Mouse (Mus musculus) adrenal gland, postnatal 14 days (tissue): Measurements from ENCODE around the gene Syt16. TPM values are rescaled to one million over a fixed set of nuclear protein-coding genes. Genes with fewer than 3 reads are reported as not detected.

Experiments
- DNase-seq: peaks from one replicate; pipeline ENCODE4 v3.0.0; 2021; ENCODE audit warnings: mixed read lengths
- total RNA-seq: library from RNA; stranded (reverse); gene quantifications from 2 replicates; pipeline ENCODE4 v1.2.3, GENCODE M21; 2021

Gene Syt16
- total RNA-seq, 1 experiment from 2014 or later: 0.78 TPM

DNA sequence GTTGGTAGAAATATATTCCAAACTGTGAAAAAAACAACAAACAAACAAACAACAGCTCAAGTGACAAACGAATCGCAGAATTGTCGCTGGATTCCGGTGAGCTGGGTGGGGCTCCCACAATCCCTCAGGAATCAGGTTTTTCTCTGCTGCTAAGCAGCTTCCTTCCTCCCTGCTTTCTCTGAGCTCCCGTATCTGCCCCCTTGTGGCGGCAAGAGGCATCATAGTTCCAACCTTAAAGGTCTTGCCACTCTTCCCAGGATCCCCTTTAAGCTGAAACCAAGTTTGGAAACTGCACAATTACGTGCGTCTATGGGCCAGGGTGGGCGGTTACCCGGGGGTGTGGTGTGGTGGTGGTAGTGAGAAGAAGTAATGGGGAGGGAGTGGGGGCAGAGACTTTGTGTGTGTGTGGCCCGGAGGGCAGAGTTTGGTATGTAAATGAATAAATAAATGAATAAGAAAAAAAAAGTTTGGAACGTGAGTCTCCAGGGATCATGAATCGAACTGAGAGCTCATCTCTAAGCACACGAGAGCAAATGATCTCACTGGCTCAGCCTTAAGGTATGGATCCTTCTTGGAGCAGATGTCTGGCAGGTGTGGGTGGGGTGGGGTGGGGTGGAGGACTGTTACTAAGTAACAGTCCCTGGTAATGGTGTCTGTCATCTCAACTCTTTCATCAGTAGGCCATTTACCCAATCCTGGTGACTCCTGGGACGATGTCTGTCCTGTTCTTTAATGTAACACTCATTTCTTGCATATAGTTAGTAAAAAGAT lies 319.7 kb downstream of the Syt16 start:
- peak; percentile 85 for DNase-seq

DNA sequence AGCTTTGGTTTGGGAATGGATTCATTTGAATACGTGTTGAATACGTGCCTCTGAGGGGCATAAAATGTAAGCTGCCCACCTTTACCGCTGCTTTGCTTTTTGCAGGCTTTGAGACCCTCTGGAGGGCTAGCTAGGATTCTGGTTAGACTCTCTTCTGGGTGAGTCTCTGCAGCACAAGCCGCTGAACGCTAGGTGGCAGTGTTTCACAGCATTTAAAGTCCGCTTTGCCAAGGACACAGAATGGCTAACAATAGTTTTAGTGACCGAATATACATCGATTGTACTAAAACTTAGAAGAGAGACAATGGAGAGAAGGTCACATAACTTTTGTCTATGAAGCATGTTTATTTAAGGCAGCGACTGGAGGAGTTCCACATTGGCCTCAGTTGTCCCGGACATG lies 322.9 kb downstream of the Syt16 start:
- DNase-seq: peak; percentile 74

DNA sequence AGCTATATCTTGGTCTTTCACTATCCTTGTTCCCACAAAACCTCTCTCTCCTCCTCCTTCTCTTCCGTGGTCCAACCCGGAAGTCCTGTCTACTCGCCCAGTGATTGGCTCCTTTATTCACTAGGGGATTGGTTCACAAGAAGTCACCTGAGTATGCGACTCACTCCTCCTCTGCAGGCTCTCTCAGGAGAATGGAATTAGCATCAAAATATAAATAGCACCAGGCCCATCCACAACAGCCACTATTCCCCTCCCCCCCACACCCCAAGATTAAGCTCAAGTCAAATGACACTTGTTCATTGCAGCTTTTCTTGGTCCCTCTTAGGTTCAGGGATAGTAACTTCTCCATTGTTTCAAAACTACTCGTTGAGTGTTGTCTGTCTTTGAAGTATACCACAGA lies 324.5 kb downstream of the Syt16 start:
- no peak for DNase-seq

Other genes starting within 250 kb of the Syt16 start
- gene Hif1a, start 96.3 kb upstream of the Syt16 start, total RNA-seq: 59.8 and 63.0 TPM in 2 replicates
- gene Gm49321, start 60.0 kb upstream of the Syt16 start, total RNA-seq: 6.9 and 7.5 TPM in 2 replicates
- gene Snapc1, start 33.2 kb upstream of the Syt16 start, total RNA-seq: 16.3 and 16.8 TPM in 2 replicates